Mouse (Mus musculus) liver, postnatal 0 days (tissue): ENCODE results near the gene Srpk2. TPM values are rescaled to one million over a fixed set of nuclear protein-coding genes. Genes with fewer than 3 reads are reported as not detected.

ENCODE experiments used
- ATAC-seq: fragments of 200-750 bp; cut with Nextera tagmentation; 2 replicates; pipeline ENCODE4 v1.8.0; 2017; ENCODE audit warnings: mild to moderate bottlenecking, moderate library complexity
- DNase-seq: peaks from one replicate; pipeline ENCODE4 v3.0.0-alpha.2; 2016
- H3K27ac ChIP-seq: fragments of 300-500 bp; sonication (generic); 2 replicates; pipeline ENCODE4 v1.5.1; 2014; ENCODE audit warnings: antibody characterized with exemption, moderate library complexity, mild to moderate bottlenecking, low read depth
- H3K27me3 ChIP-seq: fragments of 300-500 bp; sonication (generic); 2 replicates; pipeline ENCODE4 v1.6.1; 2014; ENCODE audit warnings: low read length, control low read depth, mixed read lengths; ENCODE audit not compliant: insufficient read depth
- H3K36me3 ChIP-seq: fragments of 300-500 bp; sonication (generic); replicated peaks from 2 replicates; pipeline ENCODE4 v1.6.1; 2014; ENCODE audit warnings: mild to moderate bottlenecking, control low read depth, low read length, moderate library complexity, mixed read lengths; ENCODE audit not compliant: insufficient read depth
- H3K4me1 ChIP-seq: fragments of 300-500 bp; sonication (generic); 2 replicates; pipeline ENCODE4 v1.6.1; 2014; ENCODE audit warnings: antibody characterized with exemption, mild to moderate bottlenecking, control low read depth; ENCODE audit not compliant: insufficient read depth
- H3K4me2 ChIP-seq: fragments of 300-500 bp; sonication (generic); 2 replicates; pipeline ENCODE4 v1.6.1; 2014; ENCODE audit warnings: low read depth, mild to moderate bottlenecking, low read length, moderate library complexity, mixed read lengths
- H3K4me3 ChIP-seq: fragments of 300-500 bp; sonication (generic); 2 replicates; pipeline ENCODE4 v1.5.1; 2014; ENCODE audit warnings: low read depth, low read length
- H3K9ac ChIP-seq: fragments of 300-500 bp; sonication (generic); replicated peaks from 2 replicates; pipeline ENCODE4 v1.6.1; 2014; ENCODE audit warnings: mild to moderate bottlenecking, moderate library complexity
- H3K9me3 ChIP-seq: fragments of 300-500 bp; sonication (generic); 2 replicates; pipeline ENCODE4 v1.6.1; 2016; ENCODE audit warnings: mild to moderate bottlenecking, control low read depth, low read length, mixed read lengths
- CTCF ChIP-seq: sonication (generic); IDR thresholded peaks from 2 replicates; pipeline ENCODE4 v1.5.1; 2016; ENCODE audit warnings: antibody characterized with exemption, low read depth
- EP300 ChIP-seq: IDR thresholded peaks from 2 replicates; pipeline ENCODE4 v1.6.1; 2016; ENCODE audit warnings: antibody characterized with exemption, low read depth, mild to moderate bottlenecking
- WGBS: fragments of 180-500 bp; shearing (Covaris S2); extraction: QIAGEN DNeasy Blood & Tissue Kit; methylation state at CpG from one replicate; pipeline ENCODE4 v1.1.7; 2014; ENCODE audit not compliant: insufficient replicate concordance; 5-methylcytosine and 5-hydroxymethylcytosine counted together
- polyA plus RNA-seq: library from polyadenylated mRNA; unstranded; fragments of >200 nt; fragmentation: Nextera tagmentation; extraction: Ambion mirVana; gene quantifications from 2 replicates; pipeline ENCODE4 v1.2.1, GENCODE M21; 2015

Gene Srpk2
- polyA plus RNA-seq, 1 experiment from 2014 or later = 10.9 TPM

DNA sequence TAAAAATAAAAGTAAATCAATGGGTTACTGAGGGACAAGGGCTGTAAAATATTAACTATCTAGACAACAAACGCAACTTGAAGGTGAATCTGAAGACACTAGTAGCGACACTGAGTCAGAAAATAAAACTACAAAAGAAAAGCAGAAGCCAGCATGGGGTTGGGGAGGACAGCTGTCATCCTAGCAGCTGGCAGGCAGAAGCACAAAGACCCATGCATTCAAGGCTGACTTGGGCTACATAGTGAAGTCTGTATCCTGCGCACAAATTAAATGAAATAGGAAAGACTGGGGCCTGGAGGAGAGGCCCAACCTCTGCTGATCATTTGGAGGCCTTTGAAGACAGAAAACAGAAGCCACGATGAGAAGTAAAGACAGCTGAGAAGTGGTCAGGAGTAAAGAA is 106.6 kb downstream of the Srpk2 start:
- no peak for TF ChIP-seq EP300
- no peak for TF ChIP-seq CTCF
- ATAC-seq = no peak
- H3K4me1 ChIP-seq = peaks cover 14% of the 10 kb centered on the region; the same call in 1 of the 2 replicates
- H3K9me3 ChIP-seq = no peaks in the 10 kb centered on the region
- H3K27ac ChIP-seq = no peak overlapping the region
- H3K27me3 ChIP-seq = no peaks in the 10 kb centered on the region
- H3K4me3 ChIP-seq = no peak overlapping the region
- H3K36me3 ChIP-seq = no peaks in the 10 kb centered on the region
- no peak overlapping the region for H3K4me2 ChIP-seq
- DNase-seq = no peak
- WGBS = 75% methylated on average over 4 of the region's 4 CpGs
- H3K9ac ChIP-seq = no peak overlapping the region

DNA sequence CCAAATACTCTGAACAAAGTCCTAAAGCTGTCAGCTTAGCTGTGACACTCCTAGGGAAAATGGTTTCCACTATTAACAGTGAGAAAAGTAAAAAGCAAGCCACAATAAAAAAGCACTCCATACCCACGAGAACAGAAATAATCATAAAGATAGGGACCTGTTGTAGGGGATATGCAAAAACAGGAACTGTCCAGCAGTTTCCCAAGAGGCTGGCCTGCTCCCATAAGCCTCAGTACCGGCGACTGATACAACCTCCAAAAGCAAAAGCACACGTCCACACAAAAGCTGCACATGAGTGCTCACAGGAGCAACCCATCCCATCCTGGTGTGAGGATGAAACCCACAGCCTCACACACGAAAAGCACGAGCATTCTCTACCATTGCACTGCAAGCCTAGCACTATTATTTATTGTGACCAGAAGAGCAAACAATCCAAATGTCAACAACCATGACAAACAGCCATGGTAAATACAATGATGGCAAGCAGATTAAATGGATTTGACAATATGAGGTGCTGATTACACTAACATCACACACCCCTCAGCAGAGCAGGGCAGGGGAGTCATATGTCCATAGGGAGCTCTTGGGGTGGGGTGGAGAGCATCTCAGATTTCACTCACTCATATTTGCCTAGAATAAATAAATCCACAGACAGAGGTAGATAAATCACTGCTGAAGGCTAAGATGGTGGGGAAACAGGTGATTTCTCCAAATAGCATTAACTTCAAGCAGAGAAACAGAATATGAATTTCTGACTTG is 107.9 kb downstream of the Srpk2 start:
- WGBS = 40% methylated on average over 6 of the region's 6 CpGs
- TF ChIP-seq EP300 (no peak), CTCF (no peak)
- no peaks in the 10 kb centered on the region for H3K9me3 ChIP-seq
- ATAC-seq = no peak; the same call in 1 of the 2 replicates
- H3K27me3 ChIP-seq = no peaks in the 10 kb centered on the region
- no peak for DNase-seq
- no peak overlapping the region for H3K9ac ChIP-seq
- 0 out of 2 replicates have a peak overlapping the region, but pooled peaks have one; percentile 13 for H3K4me2 ChIP-seq
- H3K36me3 ChIP-seq = no peaks in the 10 kb centered on the region
- no peak overlapping the region for H3K27ac ChIP-seq
- H3K4me1 ChIP-seq = peaks cover 14% of the 10 kb centered on the region; the same call in 1 of the 2 replicates
- no peak overlapping the region for H3K4me3 ChIP-seq

DNA sequence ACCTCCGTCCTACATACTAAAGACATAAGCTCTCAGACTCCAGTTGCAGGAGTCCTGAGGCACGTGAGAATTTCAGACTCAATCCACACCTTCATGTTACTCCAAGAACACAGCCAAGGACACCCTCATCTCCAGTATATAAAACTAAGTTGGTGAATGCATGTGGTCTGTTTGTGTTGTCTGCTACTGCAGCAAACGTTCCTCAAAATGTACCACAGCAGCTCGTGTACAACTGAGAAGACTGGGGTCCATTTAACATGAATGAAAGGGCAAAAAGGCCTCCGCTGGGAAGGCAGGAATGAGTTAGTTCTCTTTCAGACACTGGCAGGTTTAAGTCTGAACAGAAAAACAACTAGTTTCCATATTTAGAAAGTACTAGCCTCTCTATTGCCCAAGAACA is 110.5 kb downstream of the Srpk2 start:
- no peak overlapping the region for H3K9ac ChIP-seq
- no peak overlapping the region for H3K4me3 ChIP-seq
- no peaks in the 10 kb centered on the region for H3K9me3 ChIP-seq
- DNase-seq (no peak), ATAC-seq (no peak)
- TF ChIP-seq CTCF (no peak), EP300 (no peak)
- peaks cover 2% of the 10 kb centered on the region; the same call in 1 of the 2 replicates for H3K36me3 ChIP-seq
- H3K27ac ChIP-seq = no peak overlapping the region
- WGBS = 92% methylated on average over 5 of the region's 5 CpGs
- peaks cover 14% of the 10 kb centered on the region; the same call in 1 of the 2 replicates for H3K4me1 ChIP-seq
- no peak overlapping the region for H3K4me2 ChIP-seq
- H3K27me3 ChIP-seq = no peaks in the 10 kb centered on the region

DNA sequence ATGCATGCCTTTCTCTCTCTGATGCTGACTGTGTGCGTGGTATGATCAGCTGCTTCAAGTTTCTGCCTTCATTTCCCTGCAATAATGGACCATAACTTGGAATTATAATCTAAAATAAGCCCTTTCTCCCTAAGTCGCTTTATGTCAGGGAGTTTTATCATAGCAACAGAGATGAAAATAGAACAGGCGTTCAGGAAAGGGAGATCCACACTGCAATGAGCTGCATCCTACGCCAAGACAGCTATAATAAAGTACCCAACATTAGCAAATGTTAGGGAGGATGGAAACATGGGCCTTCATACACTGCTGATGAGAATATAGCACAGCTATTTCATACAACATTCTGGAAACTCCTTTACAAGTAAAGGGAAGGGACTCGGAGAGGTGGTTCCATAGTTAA is 116.2 kb downstream of the Srpk2 start:
- Histone ChIP-seq H3K27me3 (no peaks in the 10 kb centered on the region), H3K9me3 (no peaks in the 10 kb centered on the region), H3K4me3 (no peak overlapping the region), H3K4me1 (no peaks in the 10 kb centered on the region; the same call in none of the 2 replicates), H3K36me3 (peaks cover 11% of the 10 kb centered on the region), H3K4me2 (no peak overlapping the region), H3K27ac (no peak overlapping the region), H3K9ac (no peak overlapping the region)
- ATAC-seq (no peak), DNase-seq (no peak)
- 80% methylated on average over 5 of the region's 5 CpGs for WGBS
- no peak for TF ChIP-seq EP300
- TF ChIP-seq CTCF = no peak

- Histone ChIP-seq H3K9ac (no peak overlapping the region), H3K27ac (peak overlapping the region; percentile 64; the same call in 1 of the 2 replicates), H3K4me1 (peaks cover 4% of the 10 kb centered on the region), H3K4me2 (no peak overlapping the region), H3K27me3 (no peaks in the 10 kb centered on the region), H3K36me3 (peaks cover 11% of the 10 kb centered on the region), H3K4me3 (no peak overlapping the region), H3K9me3 (no peaks in the 10 kb centered on the region)
- peak; percentile 43; the same call in 1 of the 2 replicates for ATAC-seq
- TF ChIP-seq CTCF (no peak), EP300 (no peak)
- peak; percentile 42 for DNase-seq
- WGBS = 65% methylated on average over 6 of the region's 6 CpGs
Measured at GRCm38 (mm10) chr5:23566382-23566781, 118.0 kb downstream of the Srpk2 start.

- no peaks in the 10 kb centered on the region for H3K27me3 ChIP-seq
- TF ChIP-seq CTCF (no peak), EP300 (no peak)
- no peak overlapping the region for H3K4me3 ChIP-seq
- H3K9me3 ChIP-seq = no peaks in the 10 kb centered on the region
- WGBS = 56% methylated on average over 4 of the region's 4 CpGs
- ATAC-seq (no peak), DNase-seq (no peak)
- H3K27ac ChIP-seq = no peak overlapping the region
- H3K9ac ChIP-seq = no peak overlapping the region
- H3K36me3 ChIP-seq = peaks cover 9% of the 10 kb centered on the region
- peaks cover 4% of the 10 kb centered on the region for H3K4me1 ChIP-seq
- no peak overlapping the region for H3K4me2 ChIP-seq
Measured at GRCm38 (mm10) chr5:23562278-23563060, 121.9 kb downstream of the Srpk2 start.
